ENCODE assay signal across 17 mouse cellular contexts in genomic region chr4:116244240-116244639, GRCm38 (mm10). TPM values are rescaled to one million over a fixed set of nuclear protein-coding genes. Genes with fewer than 3 reads are reported as not detected.
DNase-seq lines count a peak whose midpoint lies in the region; TF ChIP-seq lines count a peak whose summit lies in the region.
"Had no signal": no experiment of that assay in that cellular context is flagged by ENCODE, and none has a peak within 500 bp of the region (broad histone marks: within the 10 kb centered on the region; RNA-seq: fewer than 3 reads in every experiment).

No protein-coding gene starts in this region.

- H3K4me1 ChIP-seq in MEL (ENCODE audit: control insufficient read depth in 1 of 2, insufficient read depth in 2 of 2, low read length in 2 of 2), result peaks cover 5 to 14% of the 10 kb centered on the region in 2 experiments; a peak in 3 of 4 replicates

- no peak for TF ChIP-seq POLR2A in MEL (IDR thresholded peaks at IDR 0.05; ENCODE audit: control insufficient read depth in 1 of 2, insufficient read depth in 1 of 2, low read depth in 1 of 2, low read length in 2 of 2, poor library complexity in 1 of 2)

- peak; percentile 67 to 77; a peak in 3 of 4 replicates for TF ChIP-seq EP300 in MEL (IDR thresholded peaks at IDR 0.05; ENCODE audit: low read depth in 1 of 2, low read length in 2 of 2)

- peaks cover 0 to 15% of the 10 kb centered on the region in 2 experiments; a peak in 2 of 4 replicates for H3K36me3 ChIP-seq in MEL (ENCODE audit: control insufficient read depth in 1 of 2, insufficient read depth in 2 of 2, low read length in 2 of 2)
- H3K36me3 ChIP-seq: G1E had no signal

- H3K9ac ChIP-seq in MEL (ENCODE audit: control insufficient read depth, low read depth, low read length, poor library complexity, severe bottlenecking), result no peak overlapping the region

- no peak for TF ChIP-seq RAD21 in MEL (IDR thresholded peaks at IDR 0.05; ENCODE audit: low read depth, low read length)

- TF ChIP-seq CTCF in MEL (IDR thresholded peaks at IDR 0.05 in 2 of 3, conservative IDR thresholded peaks at IDR 0.05 in 1 of 3; ENCODE audit: control insufficient read depth in 1 of 3, insufficient read depth in 1 of 3, low read depth in 2 of 3, low read length in 3 of 3, poor library complexity in 1 of 3, severe bottlenecking in 1 of 3), result no peak

- no peak overlapping the region for H3K27ac ChIP-seq in MEL (ENCODE audit: control insufficient read depth, low read depth, low read length)

- H3K79me2 ChIP-seq in MEL (ENCODE audit: control insufficient read depth, insufficient read depth, low read length, poor library complexity), result no peaks in the 10 kb centered on the region

- no peaks in the 10 kb centered on the region for H3K9me3 ChIP-seq in MEL (replicated peaks; ENCODE audit: insufficient read depth, low read length)
- H3K9me3 ChIP-seq: G1E had no signal

- no peak overlapping the region for H3K4me3 ChIP-seq in MEL (ENCODE audit: control insufficient read depth in 1 of 2, insufficient read depth in 1 of 2, low read depth in 2 of 2, low read length in 2 of 2)

- DNase-seq in MEL (ENCODE audit: low read depth, low spot score), result peak; percentile 24
- DNase-seq in adrenal gland, adult 2 months, result no peak
- DNase-seq: adrenal gland, adult 8-10 months; adrenal gland, postnatal 10 days; adrenal gland, postnatal 14 days; adrenal gland, postnatal 25 days; adrenal gland, postnatal 36 days; B cell, adult 2 months; cerebellum, adult 11 months; cerebellum, adult 11-12 months; cerebellum, adult 18-20 months; cerebellum, adult 2 months; cerebellum, adult 8-10 months; cerebellum, adult 9-10 months had no signal

- H3K27me3 ChIP-seq in MEL (ENCODE audit: control insufficient read depth in 1 of 2, insufficient read depth in 2 of 2, low read length in 2 of 2), result no peaks in the 10 kb centered on the region
- H3K27me3 ChIP-seq: CH12.LX, Patski had no signal

TF ChIP-seq in MEL, 35 proteins besides CTCF, POLR2A, EP300 and RAD21:
- TF ChIP-seq TCF12 (IDR thresholded peaks at IDR 0.05; ENCODE audit: low read depth, low read length), result peak; percentile 46; the same call in 1 of the 2 replicates
- TF ChIP-seq TBP (IDR thresholded peaks at IDR 0.05; ENCODE audit: low read depth, low read length), result no peak
- TF ChIP-seq BHLHE40 (IDR thresholded peaks at IDR 0.05; ENCODE audit: borderline replicate concordance, low read depth, low read length), result peak; percentile 74; the same call in 1 of the 2 replicates
- TF ChIP-seq ETS1 (IDR thresholded peaks at IDR 0.05; ENCODE audit: low read depth, low read length), result peak; percentile 67
- TF ChIP-seq MXI1 (IDR thresholded peaks at IDR 0.05; ENCODE audit: low read depth, low read length), result peak; percentile 35; the same call in 1 of the 2 replicates
- TF ChIP-seq SMC3 (IDR thresholded peaks at IDR 0.05; ENCODE audit: low read depth, low read length), result no peak
- peak; percentile 58 for TF ChIP-seq GATA1 (IDR thresholded peaks at IDR 0.05; ENCODE audit: low read depth, low read length)
- 0 out of 2 replicates have a peak, but pooled peaks have one; percentile 10 for TF ChIP-seq KAT2A (conservative IDR thresholded peaks at IDR 0.05; ENCODE audit: low read depth, low read length)
- TF ChIP-seq SIN3A (IDR thresholded peaks at IDR 0.05; ENCODE audit: low read length), result peak; percentile 20; the same call in 1 of the 2 replicates
- no peak for TF ChIP-seq CHD1 (IDR thresholded peaks at IDR 0.05; ENCODE audit: low read depth, low read length)
- TF ChIP-seq MAZ (IDR thresholded peaks at IDR 0.05; ENCODE audit: low read depth, low read length), result 0 out of 2 replicates have a peak, but pooled peaks have one; percentile 21
- peak; percentile 61 for TF ChIP-seq ZNF384 (IDR thresholded peaks at IDR 0.05; ENCODE audit: low read depth, low read length)
- peak; percentile 67; the same call in 1 of the 2 replicates for TF ChIP-seq RCOR1 (IDR thresholded peaks at IDR 0.05; ENCODE audit: low read depth, low read length)

RNA-seq across cellular contexts. Expression of gene Pik3r3, which starts 22.8 kb away (rescaled TPM):
- total RNA-seq in MEL (2012; rRNA removed), result 1.1 and 2.5 TPM in 2 replicates
- 1 to 10 TPM in 1 of 2 experiments, not detected in 1; 2.1 TPM for polyA plus RNA-seq in MEL (2012; ENCODE audit: insufficient read depth in 1 of 2, insufficient read length in 2 of 2, low read depth in 1 of 2, low replicate concordance in 2 of 2, missing spikeins in 1 of 2)
- total RNA-seq in adrenal gland, adult 2 months (2021), result 10 to 100 TPM; 16.2 to 24.4 TPM
- 14.6 and 21.6 TPM in 2 replicates for polyA plus RNA-seq in adrenal gland, adult 2 months (2012; rRNA removed)
